Mouse (Mus musculus) lung, postnatal 0 days (tissue): ENCODE results near the gene Gm20388.

Source experiments
- CTCF ChIP-seq: IDR thresholded peaks from 2 replicates; pipeline ENCODE4 v1.5.1; 2016; ENCODE audit warnings: antibody characterized with exemption, mild to moderate bottlenecking
- EP300 ChIP-seq: IDR thresholded peaks from 2 replicates; pipeline ENCODE4 v1.6.1; 2016; ENCODE audit warnings: antibody characterized with exemption, mild to moderate bottlenecking, control low read depth

DNA sequence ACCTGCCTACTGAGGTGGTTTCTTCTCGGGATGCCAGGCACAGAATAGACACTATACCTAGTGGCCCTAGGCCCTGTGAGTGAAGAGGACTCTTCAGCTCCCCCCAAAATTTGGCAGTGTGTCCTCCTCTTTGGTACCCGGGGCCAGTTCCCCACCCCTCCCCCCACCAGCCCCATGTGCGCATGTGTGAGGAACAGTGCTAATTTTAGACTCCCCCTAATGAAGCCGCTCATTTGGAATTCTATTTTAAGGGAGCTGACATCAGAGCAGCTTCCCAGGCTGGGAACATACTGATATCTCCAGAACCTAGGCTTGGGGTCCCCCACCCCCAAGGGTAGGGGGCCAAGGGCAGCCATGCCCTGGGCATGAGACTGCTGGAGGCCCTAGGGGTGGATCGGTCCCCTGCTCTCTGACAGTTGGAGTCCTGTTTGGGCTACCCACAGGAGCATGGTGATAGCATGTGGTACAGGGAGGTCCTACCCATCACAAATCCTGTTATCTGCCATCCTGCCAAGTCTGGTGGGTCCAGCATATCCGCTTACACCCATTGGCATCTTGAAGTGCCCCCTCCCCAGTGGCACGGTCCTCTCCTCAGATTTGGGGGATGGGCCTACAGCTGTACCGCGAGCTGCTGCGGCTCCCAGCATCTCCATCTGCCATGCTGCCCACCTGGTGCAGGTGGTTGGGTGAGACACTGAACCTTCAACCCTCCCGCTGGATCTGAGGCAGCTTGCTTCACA is 640.5 kb downstream of the Gm20388 start:
- no peak for TF ChIP-seq CTCF
- TF ChIP-seq EP300: no peak
